Mouse (Mus musculus) spleen, postnatal 10 days (tissue): ENCODE measurements around the gene Prpf39.
A peak's percentile ranks its signal among the peaks of the same experiment; 100 is the strongest.

ENCODE experiments used
- DNase-seq, 2 experiments: peaks; one replicate each; pipeline ENCODE4 v3.0.0; 2021 to 2022; ENCODE audit warnings: low spot score in 2 of 2

Gene Prpf39

GRCm38 (mm10) chr12:65036190-65036870 is at the start of gene Prpf39:
TSS of gene Prpf39 (plus strand) at chr12:65036333.
- peak; percentile 92 to 96 for DNase-seq

- no peak for DNase-seq
These were observed 28.4 kb upstream of the Prpf39 start for GRCm38 (mm10) chr12:65007725-65008124.

- DNase-seq = no peak
These were observed 13.3 kb upstream of the Prpf39 start for GRCm38 (mm10) chr12:65022842-65023241.

- DNase-seq = no peak
These were observed 319 bp upstream of the Prpf39 start for GRCm38 (mm10) chr12:65035839-65036189.

GRCm38 (mm10) chr12:65036892-65037545 is 886 bp downstream of the Prpf39 start:
- DNase-seq = no peak

- DNase-seq = no peak
These were observed 1.4 kb downstream of the Prpf39 start for GRCm38 (mm10) chr12:65037546-65037937.

GRCm38 (mm10) chr12:65048799-65049198 is 12.7 kb downstream of the Prpf39 start:
- no peak for DNase-seq

- DNase-seq = no peak
These were observed 22.1 kb downstream of the Prpf39 start for GRCm38 (mm10) chr12:65058203-65058602.

GRCm38 (mm10) chr12:65061082-65061481 is 24.9 kb downstream of the Prpf39 start:
- DNase-seq = no peak

GRCm38 (mm10) chr12:65065241-65065640 is 29.1 kb downstream of the Prpf39 start:
- no peak for DNase-seq

GRCm38 (mm10) chr12:65066234-65066633 is 30.1 kb downstream of the Prpf39 start:
- DNase-seq = no peak

- no peak for DNase-seq
These were observed 32.3 kb downstream of the Prpf39 start for GRCm38 (mm10) chr12:65068409-65068808.

GRCm38 (mm10) chr12:65072911-65073610 is 36.9 kb downstream of the Prpf39 start:
- DNase-seq = no peak

GRCm38 (mm10) chr12:65073611-65074178 is 37.6 kb downstream of the Prpf39 start, which contains the start of gene Fkbp3:
TSS of gene Fkbp3 (minus strand) at chr12:65074007.
- DNase-seq = peak; percentile 93 to 98

GRCm38 (mm10) chr12:65074651-65075050 is 38.5 kb downstream of the Prpf39 start:
- DNase-seq = no peak

- peak; percentile 79 to 91 for DNase-seq
These were observed 39.1 kb downstream of the Prpf39 start, which contains the start of gene Fancm for GRCm38 (mm10) chr12:65075085-65075732. TSS of gene Fancm (plus strand) at chr12:65075603.

- DNase-seq = peak in 1 of 2 experiments; percentile 57
These were observed 39.7 kb downstream of the Prpf39 start for GRCm38 (mm10) chr12:65075733-65076310.

- no peak for DNase-seq
These were observed 40.8 kb downstream of the Prpf39 start for GRCm38 (mm10) chr12:65076906-65077305.

- no peak for DNase-seq
These were observed 72.6 kb downstream of the Prpf39 start for GRCm38 (mm10) chr12:65108746-65109145.

- no peak for DNase-seq
These were observed 75.4 kb downstream of the Prpf39 start for GRCm38 (mm10) chr12:65111503-65111902.

- DNase-seq = no peak
These were observed 76.7 kb downstream of the Prpf39 start for GRCm38 (mm10) chr12:65112811-65113210.
